Mouse (Mus musculus) neural tube, embryonic 12.5 days (tissue): ENCODE measurements around the gene Kmt2e. TPM values are rescaled to one million over a fixed set of nuclear protein-coding genes. Genes with fewer than 3 reads are reported as not detected.
"Not testable (repeated sequence)": the region's sequence is repeated elsewhere in the genome, so short reads cannot be mapped to it uniquely, and the experiment has no call there.

Source experiments
- ATAC-seq: fragments of 200-750 bp; cut with Nextera tagmentation; 2 replicates; pipeline ENCODE4 v1.8.0; 2017; ENCODE audit warnings: low read depth, mild to moderate bottlenecking, moderate TSS enrichment, moderate library complexity; ENCODE audit not compliant: low FRiP score
- H3K27ac ChIP-seq: fragments of 300-500 bp; sonication (generic); 2 replicates; pipeline ENCODE4 v1.5.1; 2016
- H3K27me3 ChIP-seq: fragments of 300-500 bp; sonication (generic); replicated peaks from 2 replicates; pipeline ENCODE4 v1.6.1; 2016; ENCODE audit warnings: mild to moderate bottlenecking
- H3K36me3 ChIP-seq: fragments of 300-500 bp; sonication (generic); 2 replicates; pipeline ENCODE4 v1.6.1; 2016; ENCODE audit warnings: mild to moderate bottlenecking
- H3K4me1 ChIP-seq: fragments of 300-500 bp; sonication (generic); 2 replicates; pipeline ENCODE4 v1.6.1; 2016
- H3K4me2 ChIP-seq: fragments of 300-500 bp; sonication (generic); replicated peaks from 2 replicates; pipeline ENCODE4 v1.6.1; 2016; ENCODE audit warnings: mild to moderate bottlenecking
- H3K4me3 ChIP-seq: fragments of 300-500 bp; sonication (generic); 2 replicates; pipeline ENCODE4 v1.5.1; 2016
- H3K9ac ChIP-seq: fragments of 300-500 bp; sonication (generic); 2 replicates; pipeline ENCODE4 v1.6.1; 2016; ENCODE audit warnings: mild to moderate bottlenecking
- H3K9me3 ChIP-seq: fragments of 300-500 bp; sonication (generic); 2 replicates; pipeline ENCODE4 v1.6.1; 2016; ENCODE audit warnings: mild to moderate bottlenecking
- WGBS: fragments of 180-500 bp; shearing (Covaris S2); methylation state at CpG from one replicate; pipeline ENCODE4 v1.1.7; 2016; 5-methylcytosine and 5-hydroxymethylcytosine counted together
- polyA plus RNA-seq: library from polyadenylated mRNA; unstranded; fragments of >200 nt; fragmentation: Nextera tagmentation; extraction: Ambion mirVana; gene quantifications from 2 replicates; pipeline ENCODE4 v1.2.1, GENCODE M21; 2016

Kmt2e gene
- polyA plus RNA-seq, 1 experiment from 2014 or later, result 142 TPM

GRCm38 (mm10) chr5:23439857-23440256 is 5.6 kb downstream of the Kmt2e start:
- Histone ChIP-seq H3K9ac (no peak overlapping the region), H3K4me1 (peaks cover 11% of the 10 kb centered on the region), H3K9me3 (no peaks in the 10 kb centered on the region), H3K4me3 (no peak overlapping the region), H3K27ac (no peak overlapping the region), H3K27me3 (no peaks in the 10 kb centered on the region), H3K4me2 (no peak overlapping the region; the same call in 1 of the 2 replicates), H3K36me3 (no peaks in the 10 kb centered on the region)
- ATAC-seq, result no peak
- WGBS, result 84% methylated on average over 3 of the region's 3 CpGs

- Histone ChIP-seq H3K4me3 (no peak overlapping the region), H3K27ac (no peak overlapping the region), H3K4me2 (no peak overlapping the region), H3K27me3 (no peaks in the 10 kb centered on the region), H3K4me1 (peaks cover 11% of the 10 kb centered on the region), H3K36me3 (no peaks in the 10 kb centered on the region), H3K9me3 (no peaks in the 10 kb centered on the region), H3K9ac (no peak overlapping the region)
- ATAC-seq, result no peak
These were observed 6.3 kb downstream of the Kmt2e start for GRCm38 (mm10) chr5:23440572-23440971.

DNA sequence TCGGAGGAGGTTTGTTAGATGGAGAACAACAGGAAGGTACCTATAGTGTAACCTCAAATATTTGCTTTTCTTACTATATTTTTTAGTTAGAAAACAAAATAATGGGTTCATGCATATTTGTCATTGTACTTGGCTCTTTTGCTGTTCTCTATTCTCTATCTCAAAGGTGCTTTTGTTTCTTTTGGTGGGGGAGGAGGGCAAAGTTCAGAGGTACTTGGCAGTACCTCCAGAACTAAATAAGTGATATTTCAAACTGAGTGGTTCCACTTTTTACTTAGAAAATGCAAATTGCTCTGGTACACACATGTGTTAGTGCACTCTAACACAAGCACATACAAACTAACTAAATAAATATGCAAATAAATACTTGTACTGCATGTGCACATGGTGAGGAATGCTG is 7.7 kb downstream of the Kmt2e start:
- Histone ChIP-seq H3K4me2 (no peak overlapping the region), H3K27ac (no peak overlapping the region), H3K9me3 (no peaks in the 10 kb centered on the region), H3K9ac (no peak overlapping the region), H3K4me3 (no peak overlapping the region), H3K27me3 (no peaks in the 10 kb centered on the region), H3K4me1 (peaks cover 8% of the 10 kb centered on the region), H3K36me3 (no peaks in the 10 kb centered on the region)
- 97% methylated on average over 1 of the region's 1 CpGs for WGBS
- ATAC-seq, result no peak

- Histone ChIP-seq H3K9ac (no peak overlapping the region), H3K27ac (no peak overlapping the region), H3K4me3 (no peak overlapping the region), H3K27me3 (no peaks in the 10 kb centered on the region), H3K4me1 (peaks cover 8% of the 10 kb centered on the region), H3K36me3 (no peaks in the 10 kb centered on the region; the same call in 1 of the 2 replicates), H3K4me2 (no peak overlapping the region), H3K9me3 (no peaks in the 10 kb centered on the region)
- no peak for ATAC-seq
- WGBS, result 88% methylated on average over 4 of the region's 4 CpGs
These were observed 10.2 kb downstream of the Kmt2e start for GRCm38 (mm10) chr5:23444411-23444810.

- H3K27ac ChIP-seq, H3K9me3 ChIP-seq, ATAC-seq, H3K4me2 ChIP-seq, H3K27me3 ChIP-seq, H3K9ac ChIP-seq, H3K4me3 ChIP-seq: not testable (repeated sequence)
- Histone ChIP-seq H3K4me1 (peaks cover 12% of the 10 kb centered on the region; the same call in 1 of the 2 replicates), H3K36me3 (peaks cover 26% of the 10 kb centered on the region)
- 89% methylated on average over 2 of the region's 2 CpGs for WGBS
These were observed 19.3 kb downstream of the Kmt2e start for GRCm38 (mm10) chr5:23453561-23453960.

DNA sequence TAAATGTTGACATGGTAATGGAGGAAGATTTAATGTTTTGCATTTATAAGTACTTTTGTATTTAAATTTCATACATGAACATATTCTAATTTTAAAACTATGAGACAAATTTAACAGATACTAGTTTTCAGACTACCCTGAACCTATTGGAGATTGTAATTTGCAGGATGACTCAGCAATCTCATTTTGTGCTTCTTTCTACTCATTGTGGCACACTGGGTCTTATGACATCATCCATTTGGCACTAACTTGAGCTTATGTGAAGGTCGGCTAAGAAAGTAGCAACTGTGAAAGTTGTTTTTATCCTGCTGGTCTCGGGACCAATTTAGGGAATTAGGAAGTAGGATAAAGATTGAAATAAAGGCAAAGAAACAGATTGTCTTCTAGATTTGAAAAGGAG is 27.4 kb downstream of the Kmt2e start:
- Histone ChIP-seq H3K9me3 (no peaks in the 10 kb centered on the region), H3K9ac (no peak overlapping the region), H3K4me1 (peaks cover 16% of the 10 kb centered on the region; the same call in 1 of the 2 replicates), H3K36me3 (peaks cover 14% of the 10 kb centered on the region), H3K4me2 (no peak overlapping the region), H3K27ac (no peak overlapping the region), H3K4me3 (no peak overlapping the region), H3K27me3 (no peaks in the 10 kb centered on the region)
- 77% methylated on average over 2 of the region's 2 CpGs for WGBS
- no peak for ATAC-seq

GRCm38 (mm10) chr5:23464247-23464646 is 30.0 kb downstream of the Kmt2e start:
- ATAC-seq, result no peak
- H3K27ac ChIP-seq, result no peak overlapping the region
- H3K4me3 ChIP-seq, result no peak overlapping the region
- no peak overlapping the region for H3K4me2 ChIP-seq
- H3K4me1 ChIP-seq, result no peaks in the 10 kb centered on the region
- H3K9me3 ChIP-seq, result no peaks in the 10 kb centered on the region
- no peaks in the 10 kb centered on the region for H3K27me3 ChIP-seq
- peaks cover 30% of the 10 kb centered on the region for H3K36me3 ChIP-seq
- no peak overlapping the region for H3K9ac ChIP-seq
- WGBS, result 92% methylated on average over 3 of the region's 3 CpGs

- Histone ChIP-seq H3K9ac (no peak overlapping the region), H3K27ac (no peak overlapping the region), H3K4me2 (no peak overlapping the region), H3K4me1 (no peaks in the 10 kb centered on the region), H3K4me3 (no peak overlapping the region), H3K27me3 (no peaks in the 10 kb centered on the region), H3K36me3 (peaks cover 30% of the 10 kb centered on the region), H3K9me3 (no peaks in the 10 kb centered on the region)
- WGBS, result 96% methylated on average over 8 of the region's 8 CpGs
- no peak for ATAC-seq
These were observed 30.5 kb downstream of the Kmt2e start for GRCm38 (mm10) chr5:23464743-23465142.

- WGBS, result 95% methylated on average over 4 of the region's 4 CpGs
- no peak for ATAC-seq
- H3K4me3 ChIP-seq, result no peak overlapping the region
- H3K9me3 ChIP-seq, result no peaks in the 10 kb centered on the region
- H3K36me3 ChIP-seq, result peaks cover 40% of the 10 kb centered on the region
- H3K27me3 ChIP-seq, result no peaks in the 10 kb centered on the region
- H3K9ac ChIP-seq, result no peak overlapping the region
- H3K4me1 ChIP-seq, result no peaks in the 10 kb centered on the region
- H3K4me2 ChIP-seq, result no peak overlapping the region
- H3K27ac ChIP-seq, result no peak overlapping the region
These were observed 32.3 kb downstream of the Kmt2e start for GRCm38 (mm10) chr5:23466546-23466945.

GRCm38 (mm10) chr5:23473098-23473873 is 39.0 kb downstream of the Kmt2e start:
- H3K4me3 ChIP-seq, result no peak overlapping the region
- H3K9me3 ChIP-seq, result no peaks in the 10 kb centered on the region
- no peaks in the 10 kb centered on the region for H3K27me3 ChIP-seq
- H3K4me2 ChIP-seq, result no peak overlapping the region
- WGBS, result 83% methylated on average over 6 of the region's 6 CpGs
- no peak overlapping the region for H3K27ac ChIP-seq
- H3K4me1 ChIP-seq, result no peaks in the 10 kb centered on the region
- H3K9ac ChIP-seq, result no peak overlapping the region
- no peak for ATAC-seq
- peaks cover 47% of the 10 kb centered on the region for H3K36me3 ChIP-seq

DNA sequence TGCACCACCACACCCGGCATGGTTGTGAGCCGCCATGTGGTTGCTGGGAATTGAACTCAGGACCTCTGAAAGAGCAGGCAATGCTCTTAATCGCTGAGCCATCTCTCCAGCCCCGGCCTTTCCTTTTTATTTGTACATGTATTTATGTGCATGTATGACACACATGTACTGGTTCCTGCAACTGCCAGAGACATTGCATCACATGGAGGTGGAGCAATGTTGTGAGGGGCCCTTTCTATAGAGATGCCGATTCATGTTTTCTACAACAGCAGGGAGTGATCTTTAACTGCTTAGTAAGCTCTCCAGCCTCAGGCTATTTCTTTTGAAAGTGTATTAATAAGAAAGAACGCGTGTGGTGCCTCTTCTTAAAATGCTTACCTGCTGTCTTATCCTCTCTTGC is 49.6 kb downstream of the Kmt2e start:
- no peak overlapping the region for H3K9ac ChIP-seq
- WGBS, result 90% methylated on average over 7 of the region's 7 CpGs
- H3K4me3 ChIP-seq, result no peak overlapping the region
- H3K4me1 ChIP-seq, result no peaks in the 10 kb centered on the region
- H3K4me2 ChIP-seq, result no peak overlapping the region
- H3K36me3 ChIP-seq, result peaks cover 70% of the 10 kb centered on the region
- ATAC-seq, result no peak
- no peaks in the 10 kb centered on the region for H3K27me3 ChIP-seq
- no peak overlapping the region for H3K27ac ChIP-seq
- no peaks in the 10 kb centered on the region for H3K9me3 ChIP-seq

- no peak for ATAC-seq
- 94% methylated on average over 4 of the region's 4 CpGs for WGBS
- Histone ChIP-seq H3K4me2 (no peak overlapping the region), H3K27me3 (no peaks in the 10 kb centered on the region), H3K27ac (no peak overlapping the region), H3K9me3 (no peaks in the 10 kb centered on the region), H3K36me3 (peaks cover 75% of the 10 kb centered on the region), H3K4me1 (no peaks in the 10 kb centered on the region), H3K9ac (no peak overlapping the region), H3K4me3 (no peak overlapping the region)
These were observed 55.0 kb downstream of the Kmt2e start for GRCm38 (mm10) chr5:23489231-23489630.

DNA sequence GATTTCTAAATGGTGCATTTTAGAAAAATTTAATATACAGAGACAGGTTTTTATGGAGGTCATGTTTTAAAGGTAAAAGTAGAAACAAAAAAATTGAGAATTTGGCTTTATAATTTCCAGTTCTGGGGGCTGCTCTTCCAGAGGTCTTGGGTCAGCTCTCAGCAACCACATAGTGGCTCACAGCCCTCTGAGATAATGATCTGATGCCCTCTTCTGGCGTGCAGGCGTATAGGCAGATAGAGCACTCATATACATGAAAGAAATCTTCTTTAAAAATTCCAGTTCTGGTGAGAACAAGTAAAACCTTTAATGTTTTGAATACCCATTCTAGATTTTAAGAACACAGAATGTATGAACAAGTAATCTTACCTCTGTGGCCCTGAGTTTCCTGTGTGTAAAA is 56.6 kb downstream of the Kmt2e start:
- no peaks in the 10 kb centered on the region for H3K9me3 ChIP-seq
- H3K36me3 ChIP-seq, result peaks cover 76% of the 10 kb centered on the region
- peak; percentile 76; the same call in 1 of the 2 replicates for ATAC-seq
- no peak overlapping the region for H3K4me2 ChIP-seq
- H3K27me3 ChIP-seq, result no peaks in the 10 kb centered on the region
- H3K4me1 ChIP-seq, result no peaks in the 10 kb centered on the region
- 52% methylated on average over 2 of the region's 2 CpGs for WGBS
- no peak overlapping the region for H3K27ac ChIP-seq
- no peak overlapping the region for H3K9ac ChIP-seq
- H3K4me3 ChIP-seq, result no peak overlapping the region
